Mouse (Mus musculus) forebrain, embryonic 16.5 days (tissue): ENCODE measurements around the gene Bicc1. TPM values are rescaled to one million over a fixed set of nuclear protein-coding genes. Genes with fewer than 3 reads are reported as not detected.
"Not testable (repeated sequence)": the region's sequence is repeated elsewhere in the genome, so short reads cannot be mapped to it uniquely, and the experiment has no call there.

Source experiments
- ATAC-seq: fragments of 200-750 bp; cut with Nextera tagmentation; 2 replicates; pipeline ENCODE4 v1.8.0; 2017; ENCODE audit warnings: mild to moderate bottlenecking, moderate library complexity
- H3K27ac ChIP-seq: fragments of 300-500 bp; sonication (generic); 2 replicates; pipeline ENCODE4 v1.5.1; 2014; ENCODE audit warnings: low read length, control low read depth
- H3K27me3 ChIP-seq: fragments of 300-500 bp; sonication (generic); replicated peaks from 2 replicates; pipeline ENCODE4 v1.6.1; 2014; ENCODE audit warnings: low read length; ENCODE audit not compliant: control insufficient read depth, insufficient read depth
- H3K36me3 ChIP-seq: fragments of 300-500 bp; sonication (generic); 2 replicates; pipeline ENCODE4 v1.6.1; 2014; ENCODE audit not compliant: control insufficient read depth, insufficient read depth
- H3K4me1 ChIP-seq: fragments of 300-500 bp; sonication (generic); replicated peaks from 2 replicates; pipeline ENCODE4 v1.6.1; 2014; ENCODE audit warnings: low read length; ENCODE audit not compliant: control insufficient read depth, insufficient read depth
- H3K4me2 ChIP-seq: fragments of 300-500 bp; sonication (generic); 2 replicates; pipeline ENCODE4 v1.6.1; 2014; ENCODE audit warnings: mild to moderate bottlenecking, low read length, control low read depth
- H3K4me3 ChIP-seq: fragments of 300-500 bp; sonication (generic); replicated peaks from 2 replicates; pipeline ENCODE4 v1.5.1; 2014; ENCODE audit warnings: mild to moderate bottlenecking, low read length, control low read depth
- H3K9ac ChIP-seq: fragments of 300-500 bp; sonication (generic); replicated peaks from 2 replicates; pipeline ENCODE4 v1.6.1; 2014; ENCODE audit warnings: low read depth, low read length, control low read depth
- H3K9me3 ChIP-seq: fragments of 300-500 bp; sonication (generic); 2 replicates; pipeline ENCODE4 v1.6.1; 2016; ENCODE audit warnings: low read length; ENCODE audit not compliant: control insufficient read depth
- WGBS: fragments of 180-500 bp; shearing (Covaris S2); extraction: QIAGEN DNeasy Blood & Tissue Kit; methylation state at CpG from one replicate; pipeline ENCODE4 v1.1.7; 2014; 5-methylcytosine and 5-hydroxymethylcytosine counted together
- polyA plus RNA-seq: library from polyadenylated mRNA; unstranded; fragments of >200 nt; fragmentation: Nextera tagmentation; extraction: Ambion mirVana; gene quantifications from 2 replicates; pipeline ENCODE4 v1.2.1, GENCODE M21; 2015

Bicc1 gene
- polyA plus RNA-seq, 1 experiment from 2014 or later: 3.1 TPM

DNA sequence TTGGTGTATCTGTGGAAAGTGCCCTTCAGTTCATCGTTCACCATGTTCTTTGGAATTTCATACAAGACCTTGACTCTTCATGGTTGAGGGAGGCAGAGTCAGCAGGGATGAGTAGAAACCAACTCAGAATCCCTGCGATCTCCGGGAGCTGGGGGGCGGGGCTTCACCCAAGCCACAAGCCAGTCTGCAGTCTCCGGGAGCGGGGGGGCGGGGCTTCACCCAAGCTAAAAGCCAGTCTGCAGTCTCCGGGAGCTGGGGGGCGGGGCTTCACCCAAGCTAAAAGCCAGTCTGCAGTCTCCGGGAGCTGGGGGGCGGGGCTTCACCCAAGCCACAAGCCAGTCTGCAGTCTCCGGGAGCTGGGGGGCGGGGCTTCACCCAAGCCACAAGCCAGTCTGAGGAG is 213.4 kb downstream of the Bicc1 start:
- peaks cover 15% of the 10 kb centered on the region for H3K4me1 ChIP-seq
- ATAC-seq, H3K9ac ChIP-seq, H3K27ac ChIP-seq, H3K4me3 ChIP-seq, H3K9me3 ChIP-seq, H3K36me3 ChIP-seq, H3K27me3 ChIP-seq, H3K4me2 ChIP-seq: not testable (repeated sequence)
- WGBS: 94% methylated on average over 13 of the region's 13 CpGs

DNA sequence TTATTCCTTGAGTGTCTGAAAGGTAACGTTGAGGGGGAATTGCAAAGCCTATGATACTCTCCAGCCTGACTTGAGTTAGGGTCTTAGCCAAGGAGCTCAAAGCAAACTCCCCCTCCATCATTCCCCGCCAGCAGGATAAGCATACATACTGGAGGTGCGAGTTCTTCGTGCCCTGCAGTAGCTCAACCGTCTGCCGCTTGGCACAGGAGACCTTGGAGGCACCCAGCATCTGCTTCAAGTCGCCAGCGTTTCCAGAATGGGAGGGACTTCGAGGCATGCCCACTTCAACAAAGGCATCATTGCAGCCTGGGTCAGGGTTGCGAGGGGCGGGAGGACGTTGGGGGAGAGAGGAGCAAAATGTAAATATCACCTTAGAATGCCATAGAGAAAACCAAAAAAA is 214.4 kb downstream of the Bicc1 start:
- no peak overlapping the region for H3K27ac ChIP-seq
- no peak overlapping the region for H3K4me3 ChIP-seq
- H3K9me3 ChIP-seq: no peaks in the 10 kb centered on the region
- no peaks in the 10 kb centered on the region for H3K36me3 ChIP-seq
- H3K9ac ChIP-seq: no peak overlapping the region
- 72% methylated on average over 12 of the region's 12 CpGs for WGBS
- ATAC-seq: no peak
- H3K4me2 ChIP-seq: no peak overlapping the region
- no peaks in the 10 kb centered on the region for H3K27me3 ChIP-seq
- H3K4me1 ChIP-seq: peaks cover 12% of the 10 kb centered on the region

GRCm38 (mm10) chr10:70941623-70942022 is 217.9 kb downstream of the Bicc1 start:
- Histone ChIP-seq H3K4me3 (no peak overlapping the region), H3K4me2 (no peak overlapping the region), H3K27ac (no peak overlapping the region), H3K9me3 (no peaks in the 10 kb centered on the region), H3K4me1 (peaks cover 6% of the 10 kb centered on the region), H3K27me3 (no peaks in the 10 kb centered on the region), H3K36me3 (no peaks in the 10 kb centered on the region), H3K9ac (no peak overlapping the region)
- ATAC-seq: no peak
- 88% methylated on average over 6 of the region's 6 CpGs for whole genome bisulfite sequencing

GRCm38 (mm10) chr10:70939751-70940150 is 219.7 kb downstream of the Bicc1 start:
- Histone ChIP-seq H3K36me3 (no peaks in the 10 kb centered on the region), H3K4me3 (no peak overlapping the region), H3K4me2 (no peak overlapping the region), H3K9ac (no peak overlapping the region), H3K9me3 (no peaks in the 10 kb centered on the region), H3K4me1 (peaks cover 3% of the 10 kb centered on the region), H3K27me3 (no peaks in the 10 kb centered on the region), H3K27ac (no peak overlapping the region)
- no peak for ATAC-seq
- WGBS: 75% methylated on average over 12 of the region's 12 CpGs

- 92% methylated on average over 6 of the region's 6 CpGs for WGBS
These were observed 222.1 kb downstream of the Bicc1 start for GRCm38 (mm10) chr10:70937450-70937849.

DNA sequence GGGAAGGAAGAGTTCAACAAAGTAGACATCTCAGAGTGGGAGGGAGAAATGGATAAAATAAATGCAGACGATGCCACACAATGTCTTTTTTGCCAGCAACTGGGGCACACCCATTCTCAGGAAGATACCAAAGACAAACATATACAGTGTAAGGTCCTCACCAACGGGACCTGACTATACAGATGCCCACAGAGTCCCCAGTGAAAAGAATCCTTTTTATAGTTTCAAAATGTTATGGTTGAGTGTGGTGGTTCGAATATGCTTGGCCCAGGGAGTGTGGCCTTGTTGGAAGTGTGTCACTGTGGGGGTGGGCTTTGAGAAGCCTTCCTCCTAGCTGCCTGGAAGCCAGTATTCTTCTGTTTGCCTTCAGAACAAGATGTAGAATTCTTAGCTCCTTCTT is 223.5 kb downstream of the Bicc1 start:
- Histone ChIP-seq H3K9ac (no peak overlapping the region), H3K4me2 (no peak overlapping the region), H3K4me1 (peaks cover 3% of the 10 kb centered on the region), H3K9me3 (no peaks in the 10 kb centered on the region), H3K4me3 (no peak overlapping the region), H3K36me3 (no peaks in the 10 kb centered on the region), H3K27me3 (no peaks in the 10 kb centered on the region), H3K27ac (no peak overlapping the region)
- 85% methylated on average over 3 of the region's 3 CpGs for WGBS
- no peak for ATAC-seq

More at GRCm38 (mm10) chr10:70937450-70937849, 222.1 kb downstream of the Bicc1 start:
- Histone ChIP-seq H3K27me3 (no peaks in the 10 kb centered on the region), H3K36me3 (no peaks in the 10 kb centered on the region), H3K27ac (no peak overlapping the region), H3K4me2 (no peak overlapping the region), H3K9ac (no peak overlapping the region), H3K4me1 (peaks cover 3% of the 10 kb centered on the region), H3K9me3 (no peaks in the 10 kb centered on the region), H3K4me3 (no peak overlapping the region)
- no peak for ATAC-seq

- Histone ChIP-seq H3K27ac (no peak overlapping the region), H3K27me3 (no peaks in the 10 kb centered on the region), H3K36me3 (no peaks in the 10 kb centered on the region), H3K4me3 (no peak overlapping the region), H3K4me2 (no peak overlapping the region), H3K4me1 (no peaks in the 10 kb centered on the region), H3K9ac (no peak overlapping the region), H3K9me3 (no peaks in the 10 kb centered on the region)
- ATAC-seq: no peak
- WGBS: 88% methylated on average over 4 of the region's 4 CpGs
These were observed 233.4 kb downstream of the Bicc1 start for GRCm38 (mm10) chr10:70926126-70926525.

GRCm38 (mm10) chr10:70924348-70924747 is 235.2 kb downstream of the Bicc1 start:
- Histone ChIP-seq H3K27ac (no peak overlapping the region), H3K4me3 (no peak overlapping the region), H3K9me3 (no peaks in the 10 kb centered on the region), H3K4me2 (no peak overlapping the region), H3K27me3 (no peaks in the 10 kb centered on the region), H3K36me3 (no peaks in the 10 kb centered on the region), H3K9ac (no peak overlapping the region), H3K4me1 (no peaks in the 10 kb centered on the region)
- no peak for ATAC-seq
- 53% methylated on average over 3 of the region's 3 CpGs for WGBS

- H3K9ac ChIP-seq: no peak overlapping the region
- no peaks in the 10 kb centered on the region for H3K27me3 ChIP-seq
- no peak overlapping the region for H3K4me3 ChIP-seq
- no peaks in the 10 kb centered on the region for H3K9me3 ChIP-seq
- H3K36me3 ChIP-seq: no peaks in the 10 kb centered on the region
- H3K27ac ChIP-seq: no peak overlapping the region
- WGBS: 81% methylated on average over 3 of the region's 3 CpGs
- ATAC-seq: no peak
- no peaks in the 10 kb centered on the region for H3K4me1 ChIP-seq
- no peak overlapping the region for H3K4me2 ChIP-seq
These were observed 235.6 kb downstream of the Bicc1 start for GRCm38 (mm10) chr10:70923936-70924335.

- ATAC-seq: no peak
- H3K36me3 ChIP-seq: no peaks in the 10 kb centered on the region
- WGBS: 87% methylated on average over 6 of the region's 6 CpGs
- no peak overlapping the region for H3K4me2 ChIP-seq
- H3K4me1 ChIP-seq: no peaks in the 10 kb centered on the region
- H3K27ac ChIP-seq: no peak overlapping the region
- no peaks in the 10 kb centered on the region for H3K9me3 ChIP-seq
- no peaks in the 10 kb centered on the region for H3K27me3 ChIP-seq
- no peak overlapping the region for H3K4me3 ChIP-seq
- H3K9ac ChIP-seq: no peak overlapping the region
These were observed 238.0 kb downstream of the Bicc1 start for GRCm38 (mm10) chr10:70921481-70921880.
